Mouse (Mus musculus) forebrain, embryonic 11.5 days (tissue): Measurements from ENCODE around the gene Syncrip. TPM values are rescaled to one million over a fixed set of nuclear protein-coding genes. Genes with fewer than 3 reads are reported as not detected.
A peak's percentile ranks its signal among the peaks of the same experiment; 100 is the strongest.
"Not testable (repeated sequence)": the region's sequence is repeated elsewhere in the genome, so short reads cannot be mapped to it uniquely, and the experiment has no call there.

Experiments
- ATAC-seq: fragments of 200-750 bp; cut with Nextera tagmentation; replicated peaks from 2 replicates; pipeline ENCODE4 v1.8.0; 2017; ENCODE audit warnings: moderate TSS enrichment; ENCODE audit not compliant: low FRiP score
- DNase-seq: peaks from one replicate; pipeline ENCODE4 v3.0.0-alpha.2; 2017; ENCODE audit warnings: low spot score
- H3K27ac ChIP-seq: fragments of 300-500 bp; sonication (generic); 2 replicates; pipeline ENCODE4 v1.5.1; 2014; ENCODE audit warnings: low read depth, low read length
- H3K27me3 ChIP-seq: fragments of 300-500 bp; sonication (generic); 2 replicates; pipeline ENCODE4 v1.6.1; 2014; ENCODE audit warnings: mild to moderate bottlenecking, low read length, mixed read lengths; ENCODE audit not compliant: control insufficient read depth, insufficient read depth
- H3K36me3 ChIP-seq: fragments of 300-500 bp; sonication (generic); 2 replicates; pipeline ENCODE4 v1.6.1; 2014; ENCODE audit warnings: mild to moderate bottlenecking, low read length, moderate library complexity, mixed read lengths; ENCODE audit not compliant: control insufficient read depth, insufficient read depth
- H3K4me1 ChIP-seq: fragments of 300-500 bp; sonication (generic); replicated peaks from 2 replicates; pipeline ENCODE4 v1.6.1; 2014; ENCODE audit warnings: low read length, mixed read lengths; ENCODE audit not compliant: control insufficient read depth, insufficient read depth
- H3K4me2 ChIP-seq: fragments of 300-500 bp; sonication (generic); 2 replicates; pipeline ENCODE4 v1.6.1; 2014; ENCODE audit warnings: low read depth, mild to moderate bottlenecking, low read length, moderate library complexity, mixed read lengths; ENCODE audit not compliant: severe bottlenecking
- H3K4me3 ChIP-seq: fragments of 300-500 bp; sonication (generic); 2 replicates; pipeline ENCODE4 v1.5.1; 2014; ENCODE audit warnings: low read depth, low read length
- H3K9ac ChIP-seq: fragments of 300-500 bp; sonication (generic); 2 replicates; pipeline ENCODE4 v1.6.1; 2014; ENCODE audit warnings: low read length
- H3K9me3 ChIP-seq: fragments of 300-500 bp; sonication (generic); 2 replicates; pipeline ENCODE4 v1.6.1; 2016; ENCODE audit warnings: low read length, mixed read lengths; ENCODE audit not compliant: control insufficient read depth
- WGBS: fragments of 180-500 bp; shearing (Covaris S2); extraction: QIAGEN DNeasy Blood & Tissue Kit; methylation state at CpG from one replicate; pipeline ENCODE4 v1.1.7; 2014; 5-methylcytosine and 5-hydroxymethylcytosine counted together
- polyA plus RNA-seq: library from polyadenylated mRNA; unstranded; fragments of >200 nt; fragmentation: Nextera tagmentation; extraction: Ambion mirVana; gene quantifications from 2 replicates; pipeline ENCODE4 v1.2.1, GENCODE M21; 2014

The Syncrip gene
- polyA plus RNA-seq, 1 experiment from 2014 or later, result 148 TPM

DNA sequence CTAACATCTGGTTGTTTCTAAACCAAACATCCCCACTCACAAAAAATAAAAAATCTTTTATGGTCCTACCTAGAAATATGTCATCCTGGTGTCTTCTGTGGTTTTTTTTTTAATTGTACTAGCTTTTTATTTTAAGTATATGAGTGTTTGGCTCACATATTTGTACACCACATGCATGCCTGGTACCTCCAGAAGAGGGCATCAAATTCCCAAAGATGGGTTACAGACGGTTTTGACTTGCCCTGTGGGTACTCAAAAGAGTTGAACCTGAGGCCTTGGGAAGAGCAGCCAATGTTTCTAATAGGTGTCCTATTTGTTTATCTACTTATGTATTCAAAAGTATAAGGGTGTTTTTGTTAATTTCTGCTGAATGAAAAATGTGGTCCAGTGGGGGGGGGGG, 6.2 kb downstream of the Syncrip start:
- DNase-seq, result no peak
- 39% methylated on average over 1 of the region's 1 CpGs for WGBS
- no peak for ATAC-seq

DNA sequence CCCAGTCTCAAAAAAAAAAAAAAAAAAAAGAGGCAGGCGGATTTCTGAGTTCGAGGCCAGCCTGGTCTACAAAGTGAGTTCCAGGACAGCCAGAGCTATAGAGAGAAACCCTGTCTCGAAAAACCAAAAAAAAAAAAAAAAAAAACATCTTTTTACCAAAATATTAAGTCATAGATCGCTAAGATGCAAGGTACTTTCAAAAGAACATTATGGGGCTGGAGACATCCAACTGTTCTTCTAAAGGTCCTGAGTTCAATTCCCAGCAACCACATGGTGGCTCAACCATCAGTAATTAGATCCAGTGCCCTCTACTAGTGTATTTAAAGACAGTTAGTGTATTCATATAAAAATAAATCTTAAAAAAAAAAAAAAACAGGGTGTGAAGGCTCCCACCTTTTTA, 21.4 kb downstream of the Syncrip start:
- H3K4me1 ChIP-seq, ATAC-seq, H3K27ac ChIP-seq, H3K36me3 ChIP-seq, H3K4me3 ChIP-seq, H3K9me3 ChIP-seq, H3K27me3 ChIP-seq, H3K4me2 ChIP-seq, DNase-seq, H3K9ac ChIP-seq: not testable (repeated sequence)
- 95% methylated on average over 4 of the region's 4 CpGs for WGBS

More for the DNA sequence above, 6.2 kb downstream of the Syncrip start:
- Histone ChIP-seq H3K27me3 (no peaks in the 10 kb centered on the region), H3K4me2 (no peak overlapping the region), H3K36me3 (peaks cover 7% of the 10 kb centered on the region), H3K9ac (no peak overlapping the region), H3K9me3 (no peaks in the 10 kb centered on the region), H3K27ac (no peak overlapping the region), H3K4me3 (no peak overlapping the region), H3K4me1 (no peaks in the 10 kb centered on the region)

DNA sequence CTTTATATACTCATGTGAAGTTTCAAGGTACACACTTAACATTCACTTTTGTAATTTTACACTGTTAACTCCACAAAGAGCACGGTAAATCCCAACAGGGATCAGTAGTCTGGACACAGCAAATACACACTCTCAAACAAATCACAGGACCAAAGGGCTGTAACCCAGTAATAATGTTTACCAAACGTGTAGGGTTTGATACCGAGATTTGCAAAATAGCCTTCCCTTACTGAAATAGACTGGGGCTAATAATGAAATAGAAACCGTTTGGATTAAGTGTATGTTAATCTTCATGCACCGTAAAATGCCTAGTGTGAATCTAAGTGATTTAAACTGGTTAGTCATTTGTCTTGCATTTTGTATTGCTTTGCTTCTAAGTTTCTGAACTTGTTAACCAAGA, 42.4 kb downstream of the Syncrip start:
- Histone ChIP-seq H3K27me3 (no peaks in the 10 kb centered on the region), H3K9ac (no peak overlapping the region), H3K4me1 (no peaks in the 10 kb centered on the region), H3K36me3 (no peaks in the 10 kb centered on the region), H3K4me3 (no peak overlapping the region), H3K27ac (no peak overlapping the region), H3K4me2 (no peak overlapping the region), H3K9me3 (no peaks in the 10 kb centered on the region)
- 32% methylated on average over 5 of the region's 5 CpGs for WGBS
- DNase-seq (no peak), ATAC-seq (no peak)

DNA sequence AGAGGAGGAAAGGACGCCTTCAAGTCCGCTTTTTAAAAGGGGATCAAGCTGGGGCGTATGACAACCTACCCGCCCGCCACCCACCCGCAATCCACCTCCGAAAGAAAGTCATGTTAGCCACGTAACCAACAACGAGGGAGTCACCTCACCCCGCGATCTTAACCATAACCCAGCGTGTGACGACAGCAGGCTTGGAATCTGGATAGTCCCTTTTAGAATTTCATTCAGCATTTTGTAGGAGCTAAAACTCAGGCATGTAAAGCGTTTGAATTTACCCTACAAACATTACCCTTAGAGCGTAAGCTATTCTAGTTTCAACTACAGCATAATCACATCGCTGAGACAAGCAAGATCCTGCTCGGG, 43.2 kb downstream of the Syncrip start:
- H3K4me2 ChIP-seq, result peak overlapping the region; percentile 97
- peak overlapping the region; percentile 70 for H3K4me3 ChIP-seq
- peak overlapping the region; percentile 82 for H3K9ac ChIP-seq
- WGBS, result under 1% methylated on average over 17 of the region's 17 CpGs
- no peaks in the 10 kb centered on the region for H3K27me3 ChIP-seq
- H3K36me3 ChIP-seq, result no peaks in the 10 kb centered on the region
- DNase-seq (no peak), ATAC-seq (peak; percentile 58; the same call in 1 of the 2 replicates)
- H3K27ac ChIP-seq, result peak overlapping the region; percentile 66; the same call in 1 of the 2 replicates
- no peaks in the 10 kb centered on the region for H3K9me3 ChIP-seq
- H3K4me1 ChIP-seq, result no peaks in the 10 kb centered on the region

DNA sequence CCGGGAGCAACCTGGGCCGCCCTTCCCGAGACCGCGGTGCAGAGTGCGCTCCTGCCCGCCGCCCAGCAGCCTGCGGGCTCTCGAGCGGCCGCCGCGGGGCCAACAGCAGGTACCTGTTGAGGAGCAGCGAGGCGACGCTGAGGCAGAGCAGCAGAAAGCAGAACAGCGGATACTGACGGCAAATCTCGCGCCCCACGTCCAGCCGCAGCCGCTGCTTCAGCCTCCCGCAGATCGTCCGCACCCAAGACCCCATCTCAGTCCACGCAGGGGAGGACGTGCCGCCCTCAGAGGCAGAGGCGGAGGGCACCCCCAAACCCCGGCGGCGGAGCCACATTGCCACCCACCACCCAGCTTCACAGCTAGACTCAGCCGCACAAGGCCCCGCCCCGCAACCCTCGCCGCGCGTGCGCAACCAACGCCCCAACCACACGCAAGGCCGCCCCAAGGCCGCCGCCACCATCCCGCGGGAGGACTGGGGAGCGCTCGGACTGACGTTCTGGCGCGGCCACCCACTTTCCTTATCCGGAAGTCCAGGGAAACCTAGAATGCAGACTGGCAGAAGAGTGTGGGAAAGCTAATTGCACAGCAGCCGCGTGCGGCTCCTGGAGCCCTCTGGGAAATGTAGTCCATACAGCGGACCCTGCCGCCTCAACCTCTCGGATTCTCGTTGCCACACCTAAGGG, 43.7 kb downstream of the Syncrip start, which contains the start of gene Snx14:
Gene Snx14 (minus strand): TSS at position 404 of the 683 bp plus-strand sequence.
- peak within 1 kb of the TSS; percentile 70 for H3K4me3 ChIP-seq
- peak; percentile 96 for DNase-seq
- under 1% methylated on average over 56 of the region's 62 CpGs for WGBS
- no peaks in the 10 kb centered on the region for H3K9me3 ChIP-seq
- H3K9ac ChIP-seq, result peak within 1 kb of the TSS; percentile 82
- no peaks in the 10 kb centered on the region for H3K36me3 ChIP-seq
- no peaks in the 10 kb centered on the region for H3K27me3 ChIP-seq
- H3K27ac ChIP-seq, result peak within 1 kb of the TSS; percentile 66; the same call in 1 of the 2 replicates
- peak; percentile 98 for ATAC-seq
- H3K4me1 ChIP-seq, result no peaks in the 10 kb centered on the region
- H3K4me2 ChIP-seq, result peak within 1 kb of the TSS; percentile 97

DNA sequence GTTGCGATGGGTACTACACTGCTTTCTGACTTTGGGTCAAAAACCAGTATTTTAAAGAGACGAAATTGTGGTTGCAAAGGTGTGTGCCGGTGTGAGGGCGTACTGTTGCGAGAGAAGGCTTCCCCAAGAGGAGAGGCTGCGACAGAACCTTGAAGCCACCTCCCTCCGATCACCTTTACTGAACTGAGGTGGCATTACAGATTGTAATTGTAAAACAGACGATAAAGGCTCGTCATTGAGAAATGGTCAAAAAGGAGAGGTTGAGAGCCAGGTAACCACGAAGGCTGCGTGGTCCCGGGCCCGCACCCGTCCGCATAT, 44.2 kb downstream of the Syncrip start:
- no peaks in the 10 kb centered on the region for H3K27me3 ChIP-seq
- ATAC-seq, result peak; percentile 4; the same call in 1 of the 2 replicates
- no peaks in the 10 kb centered on the region for H3K4me1 ChIP-seq
- H3K4me3 ChIP-seq, result peak overlapping the region; percentile 70
- H3K27ac ChIP-seq, result peak overlapping the region; percentile 66; the same call in 1 of the 2 replicates
- DNase-seq, result no peak
- no peaks in the 10 kb centered on the region for H3K9me3 ChIP-seq
- H3K36me3 ChIP-seq, result no peaks in the 10 kb centered on the region
- peak overlapping the region; percentile 97 for H3K4me2 ChIP-seq
- 2% methylated on average over 15 of the region's 15 CpGs for WGBS
- peak overlapping the region; percentile 82 for H3K9ac ChIP-seq

DNA sequence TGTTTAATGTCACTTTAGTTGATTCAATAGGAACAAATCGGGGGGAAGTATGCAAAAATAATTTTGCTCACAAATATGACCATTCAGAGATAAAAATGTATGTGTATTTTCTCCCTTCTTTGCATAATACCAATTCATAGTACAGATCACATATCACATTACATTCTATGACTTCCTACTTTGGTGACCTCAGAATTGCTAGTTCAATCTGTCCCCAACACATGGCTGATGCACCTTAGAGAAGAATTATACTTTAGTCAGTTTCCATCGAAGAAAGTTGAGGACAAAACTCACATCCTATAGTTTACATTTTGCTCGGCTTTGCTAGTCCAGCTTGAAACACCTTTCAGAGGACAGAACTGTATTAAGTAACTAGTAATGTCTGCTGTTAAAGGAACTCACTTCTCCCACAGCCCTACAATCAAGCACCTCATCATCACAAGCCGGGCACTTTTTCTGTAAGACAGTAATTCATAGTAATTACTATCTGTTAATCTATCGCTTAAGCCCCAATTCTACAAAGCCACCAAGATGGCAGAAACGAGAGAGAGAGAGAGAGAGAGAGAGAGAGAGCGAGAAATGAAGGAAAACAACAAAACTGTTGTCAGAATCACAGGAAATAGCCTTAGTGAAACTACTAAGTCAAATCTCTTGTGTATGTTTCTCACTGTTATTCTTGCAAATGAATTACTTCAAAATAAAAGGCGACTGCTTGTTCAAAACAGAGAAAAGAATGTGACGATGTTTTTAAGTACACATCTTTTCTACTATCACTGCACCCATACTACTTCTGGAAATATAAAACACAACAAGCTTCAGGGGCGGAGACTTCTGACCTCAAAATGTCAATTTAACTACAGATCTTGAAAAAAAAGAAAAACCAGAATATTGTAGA, 44.8 kb downstream of the Syncrip start:
- Histone ChIP-seq H3K4me3 (peak overlapping the region; percentile 70), H3K27me3 (no peaks in the 10 kb centered on the region), H3K36me3 (no peaks in the 10 kb centered on the region), H3K4me1 (no peaks in the 10 kb centered on the region), H3K27ac (no peak overlapping the region), H3K9me3 (no peaks in the 10 kb centered on the region), H3K4me2 (peak overlapping the region; percentile 97), H3K9ac (peak overlapping the region; percentile 82; the same call in 1 of the 2 replicates)
- no peak for DNase-seq
- WGBS, result 62% methylated on average over 10 of the region's 10 CpGs
- ATAC-seq, result no peak

DNA sequence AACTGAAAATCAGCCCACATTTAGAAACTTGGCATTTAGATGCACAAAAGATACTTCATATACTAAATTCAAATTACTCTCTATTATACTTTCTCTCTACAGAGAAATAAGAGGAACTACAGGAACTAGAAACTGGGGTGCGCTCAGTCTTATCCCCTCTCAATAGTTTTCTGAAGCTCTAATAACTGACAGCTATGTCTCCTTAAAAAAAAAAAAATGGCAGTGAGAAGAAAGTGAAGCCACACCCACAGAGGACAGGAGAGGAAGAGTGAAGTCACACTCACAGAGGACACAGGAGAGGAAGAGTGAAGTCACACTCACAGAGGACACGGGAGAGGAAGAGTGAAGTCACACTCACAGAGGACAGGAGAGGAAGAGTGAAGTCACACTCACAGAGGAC, 58.0 kb downstream of the Syncrip start:
- ATAC-seq (no peak), DNase-seq (no peak)
- H3K4me2 ChIP-seq, result no peak overlapping the region
- no peak overlapping the region for H3K9ac ChIP-seq
- no peak overlapping the region for H3K4me3 ChIP-seq
- H3K27me3 ChIP-seq, result no peaks in the 10 kb centered on the region
- WGBS, result 93% methylated on average over 2 of the region's 2 CpGs
- H3K36me3 ChIP-seq, result no peaks in the 10 kb centered on the region; the same call in 1 of the 2 replicates
- no peak overlapping the region for H3K27ac ChIP-seq
- peaks cover 3% of the 10 kb centered on the region; the same call in 1 of the 2 replicates for H3K9me3 ChIP-seq
- H3K4me1 ChIP-seq, result no peaks in the 10 kb centered on the region
